Mouse (Mus musculus): ENCODE results near the gene Fopnl. TPM values are rescaled to one million over a fixed set of nuclear protein-coding genes. Genes with fewer than 3 reads are reported as not detected.

Fopnl gene
- polyA plus RNA-seq (2017; shearing (Covaris generic)), result 100 to 1,000 TPM in 1 of 2 experiments, 10 to 100 TPM in 1; 85.2 to 115 TPM

DNA sequence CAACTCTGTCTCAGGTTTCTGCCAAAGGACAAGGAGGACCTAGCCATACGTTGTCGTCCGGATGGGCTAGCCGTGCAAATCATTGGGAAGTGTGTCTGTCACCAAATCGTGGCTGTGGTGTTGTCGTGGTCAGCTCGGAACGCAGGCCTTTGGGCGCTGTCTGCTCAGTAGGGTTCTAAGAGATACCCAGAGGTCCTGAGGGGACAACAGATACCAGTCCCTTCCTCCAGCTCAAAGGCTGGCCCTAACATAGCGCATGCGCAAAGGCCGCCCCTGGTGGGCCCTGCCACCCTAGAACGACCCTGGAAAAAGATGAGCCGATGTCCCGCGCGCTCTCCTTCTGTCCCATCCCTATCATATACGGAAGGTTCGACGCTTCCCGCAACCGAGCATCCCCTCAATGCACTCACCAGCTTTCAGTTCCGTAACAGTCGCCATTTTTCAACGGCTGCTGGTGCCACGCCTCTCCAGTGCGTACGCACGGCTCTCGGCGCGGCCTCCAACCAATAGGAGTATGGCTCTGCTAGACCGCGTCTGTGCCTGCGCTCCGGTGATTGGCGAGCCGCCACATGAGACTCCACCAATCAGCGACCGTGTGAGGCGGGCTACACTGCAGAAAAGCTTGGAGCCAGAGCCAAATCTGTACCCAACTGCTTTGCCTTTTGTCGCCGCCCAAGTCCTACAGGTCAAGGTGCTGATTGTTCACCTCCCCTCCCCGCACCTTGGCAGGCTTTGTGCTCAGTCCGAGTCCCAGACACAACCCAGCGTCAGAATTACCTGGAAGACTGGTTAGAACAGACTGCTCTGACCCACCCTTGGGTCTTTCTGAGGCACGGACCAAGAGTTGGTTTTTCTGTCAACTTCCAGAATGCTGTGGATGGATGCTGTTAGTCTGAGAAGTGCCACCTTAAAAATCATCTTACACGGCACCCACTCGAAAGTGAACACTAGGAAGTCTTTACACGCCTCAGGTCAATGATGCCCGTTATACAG, at the start of gene Fopnl:
Gene Fopnl, minus strand, starts transcription at position 522 of the 993 bp plus-strand sequence.

DNA sequence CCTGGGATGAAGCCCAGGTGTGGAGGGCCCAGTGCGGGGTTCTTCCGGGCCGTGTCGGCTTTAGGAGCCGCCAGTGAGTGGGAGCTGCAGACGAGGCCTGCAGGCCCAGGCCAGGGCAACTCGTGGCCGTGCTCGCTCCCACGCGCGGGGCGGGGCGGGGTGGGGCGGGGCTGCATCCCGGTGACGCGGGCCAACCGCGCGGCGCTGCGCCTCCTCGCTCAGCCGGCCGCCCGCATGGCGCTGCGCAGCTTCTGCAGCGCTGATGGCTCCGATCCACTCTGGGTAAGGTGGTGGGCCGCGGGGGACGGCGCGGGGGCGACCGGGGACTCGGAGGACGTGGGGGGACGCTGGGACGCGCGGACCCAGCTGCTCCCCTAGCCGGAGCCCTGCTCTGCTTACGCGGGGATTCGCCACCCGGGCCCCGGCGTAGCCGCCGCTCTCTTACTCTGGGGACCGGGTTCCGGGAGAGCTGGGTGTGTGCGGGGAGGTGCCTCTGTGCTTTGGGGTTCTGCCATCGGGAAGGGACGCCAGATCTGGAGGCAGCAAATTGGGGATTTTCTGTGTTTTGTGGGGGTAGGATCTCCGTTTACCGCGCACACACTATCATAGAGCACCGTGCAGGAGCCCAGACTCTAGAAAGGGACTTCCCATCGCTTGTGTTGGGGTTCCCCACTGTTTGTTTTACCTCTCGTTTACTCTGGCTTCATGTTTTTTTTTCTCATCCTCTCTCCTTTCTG, 44.3 kb upstream of the Fopnl start, which contains the start of gene Abcc1:
Gene Abcc1, plus strand, starts transcription at position 197 of the 737 bp plus-strand sequence.

DNA sequence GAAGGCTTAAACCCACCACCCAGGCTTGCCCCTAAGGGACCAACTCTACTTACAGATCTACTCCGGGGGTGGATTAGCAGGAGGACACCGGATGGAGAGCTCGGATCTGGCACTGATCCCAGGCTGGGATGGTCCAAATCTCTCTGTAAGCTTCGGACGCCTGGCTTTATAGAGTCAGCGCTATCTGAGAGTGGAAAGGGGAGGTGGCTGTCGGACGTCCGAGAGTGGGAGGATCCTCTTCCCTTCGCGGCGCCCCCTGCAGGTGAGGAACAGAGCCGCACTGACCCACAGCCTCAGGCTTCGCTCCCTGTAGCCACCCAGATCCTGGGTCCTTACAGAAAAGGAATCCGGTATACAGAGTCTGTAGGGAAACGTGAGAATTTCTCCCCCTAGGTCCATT, 26.0 kb downstream of the Fopnl start, which contains the start of gene Myh11:
Gene Myh11, minus strand, starts transcription at position 150 of the 400 bp plus-strand sequence.

Other genes with a start within 250 kb of the Fopnl start
- gene Nde1, start 154.1 kb downstream of the Fopnl start, polyA plus RNA-seq (2017; shearing (Covaris generic)), result 10 to 100 TPM; 75.7 to 91.9 TPM
- gene Marf1, start 154.1 kb downstream of the Fopnl start, polyA plus RNA-seq (2017; shearing (Covaris generic)), result 1 to 10 TPM; 6.5 to 7.2 TPM
- gene Myh11, start 26.0 kb downstream of the Fopnl start, polyA plus RNA-seq (2017; shearing (Covaris generic)), result under 1 TPM; 0.13 to 0.17 TPM
- 10 to 100 TPM; 30.9 to 35.4 TPM for gene Abcc1, start 44.2 kb upstream of the Fopnl start, polyA plus RNA-seq (2017; shearing (Covaris generic))
- under 1 TPM; 0.13 to 0.76 TPM for gene A630010A05Rik, start 244.9 kb upstream of the Fopnl start, polyA plus RNA-seq (2017; shearing (Covaris generic))

All from inflammation-experienced regulatory T-cells (primary cell).